Mouse (Mus musculus) spleen, adult 2 months (tissue): ENCODE data around the gene Pcgf2. TPM values are rescaled to one million over a fixed set of nuclear protein-coding genes. Genes with fewer than 3 reads are reported as not detected.
"Not testable (repeated sequence)": the region's sequence is repeated elsewhere in the genome, so short reads cannot be mapped to it uniquely, and the experiment has no call there.

Experiments used
- DNase-seq, 2 experiments: peaks; one replicate each; pipeline versions ENCODE4 v3.0.0 to v3.0.0-alpha.2; 2012 to 2021; ENCODE audit warnings: low spot score in 2 of 2, low read depth in 1 of 2
- H3K27ac ChIP-seq: fragments of 200-500 bp; 2 replicates; pipeline ENCODE4 v1.5.1; 2012; ENCODE audit warnings: low read length, inconsistent platforms; ENCODE audit not compliant: insufficient read depth
- H3K27me3 ChIP-seq: fragments of 200-500 bp; 2 replicates; pipeline ENCODE4 v1.6.1; 2012; ENCODE audit warnings: mild to moderate bottlenecking, moderate library complexity, low read length, inconsistent platforms; ENCODE audit not compliant: control insufficient read depth, insufficient read depth
- H3K36me3 ChIP-seq: fragments of 200-500 bp; 2 replicates; pipeline ENCODE4 v1.6.1; 2012; ENCODE audit warnings: mild to moderate bottlenecking, low read length, inconsistent platforms; ENCODE audit not compliant: control insufficient read depth, insufficient read depth
- H3K4me1 ChIP-seq: fragments of 200-500 bp; 2 replicates; pipeline ENCODE4 v1.6.1; 2011; ENCODE audit warnings: inconsistent platforms; ENCODE audit not compliant: control insufficient read depth, insufficient read depth, insufficient read length
- H3K4me3 ChIP-seq: fragments of 200-500 bp; 2 replicates; pipeline ENCODE4 v1.5.1; 2011; ENCODE audit warnings: mild to moderate bottlenecking, inconsistent platforms; ENCODE audit not compliant: insufficient read depth, insufficient read length; ENCODE audit errors: extremely low read depth
- CTCF ChIP-seq: fragments of 200-500 bp; IDR thresholded peaks from 2 replicates; pipeline ENCODE4 v1.5.1; 2011; ENCODE audit warnings: mild to moderate bottlenecking, inconsistent platforms; ENCODE audit not compliant: insufficient read depth, insufficient read length, insufficient replicate concordance; ENCODE audit errors: extremely low read depth
- POLR2A ChIP-seq: fragments of 200-500 bp; IDR thresholded peaks from 2 replicates; pipeline ENCODE4 v1.6.1; 2011; ENCODE audit warnings: low read depth, low read length, inconsistent platforms
- WGBS: fragments of 180-500 bp; shearing (Covaris S2); methylation state at CpG from one replicate; pipeline ENCODE4 v1.1.7; 2018; 5-methylcytosine and 5-hydroxymethylcytosine counted together
- polyA plus RNA-seq: library from polyadenylated mRNA; depleted of rRNA; stranded (reverse); fragments of >200 nt; gene quantifications from 2 replicates; pipeline ENCODE4 v1.2.3, GENCODE M21; 2012

The Pcgf2 gene
- polyA plus RNA-seq, 1 experiment = 10.0 TPM

GRCm38 (mm10) chr11:97736645-97737044 lies 36.3 kb upstream of the Pcgf2 start:
- peaks cover 5% of the 10 kb centered on the region for H3K36me3 ChIP-seq
- H3K4me3 ChIP-seq = no peak overlapping the region
- DNase-seq = no peak
- H3K27ac ChIP-seq = no peak overlapping the region
- no peaks in the 10 kb centered on the region for H3K27me3 ChIP-seq
- WGBS = 89% methylated on average over 5 of the region's 5 CpGs
- H3K4me1 ChIP-seq = peaks cover 4% of the 10 kb centered on the region; the same call in 1 of the 2 replicates
- no peak for TF ChIP-seq POLR2A
- TF ChIP-seq CTCF = no peak

- not testable (repeated sequence) for DNase-seq, H3K27me3 ChIP-seq, H3K4me1 ChIP-seq, H3K27ac ChIP-seq, H3K4me3 ChIP-seq
- peaks cover 13% of the 10 kb centered on the region for H3K36me3 ChIP-seq
- 73% methylated on average over 5 of the region's 5 CpGs for WGBS
Observed at GRCm38 (mm10) chr11:97734810-97735209, 34.5 kb upstream of the Pcgf2 start.

- 79% methylated on average over 10 of the region's 10 CpGs for WGBS
- no peak for TF ChIP-seq CTCF
- no peak for TF ChIP-seq POLR2A
Observed at GRCm38 (mm10) chr11:97733689-97734088, 33.4 kb upstream of the Pcgf2 start.

GRCm38 (mm10) chr11:97728730-97729129 lies 28.4 kb upstream of the Pcgf2 start:
- no peak for DNase-seq
- TF ChIP-seq POLR2A (no peak), CTCF (no peak)
- 29% methylated on average over 7 of the region's 7 CpGs for WGBS
- Histone ChIP-seq H3K27me3 (no peaks in the 10 kb centered on the region), H3K27ac (peak overlapping the region; percentile 63), H3K36me3 (peaks cover 34% of the 10 kb centered on the region), H3K4me3 (no peak overlapping the region), H3K4me1 (peaks cover 9% of the 10 kb centered on the region; the same call in 1 of the 2 replicates)

More at GRCm38 (mm10) chr11:97733689-97734088, 33.4 kb upstream of the Pcgf2 start:
- Histone ChIP-seq H3K36me3 (peaks cover 16% of the 10 kb centered on the region), H3K4me1 (peaks cover 2% of the 10 kb centered on the region; the same call in 1 of the 2 replicates), H3K27me3 (no peaks in the 10 kb centered on the region), H3K27ac (no peak overlapping the region), H3K4me3 (no peak overlapping the region)
- no peak for DNase-seq

GRCm38 (mm10) chr11:97728311-97728710 lies 28.0 kb upstream of the Pcgf2 start:
- Histone ChIP-seq H3K27me3 (no peaks in the 10 kb centered on the region), H3K4me1 (peaks cover 9% of the 10 kb centered on the region; the same call in 1 of the 2 replicates), H3K4me3 (no peak overlapping the region), H3K36me3 (peaks cover 36% of the 10 kb centered on the region), H3K27ac (peak overlapping the region; percentile 63)
- 25% methylated on average over 7 of the region's 7 CpGs for WGBS
- TF ChIP-seq POLR2A = no peak
- TF ChIP-seq CTCF = no peak
- peak; percentile 33 for DNase-seq

- DNase-seq = no peak
- no peak overlapping the region for H3K27ac ChIP-seq
- H3K36me3 ChIP-seq = peaks cover 49% of the 10 kb centered on the region
- H3K4me3 ChIP-seq = no peak overlapping the region
- H3K27me3 ChIP-seq = no peaks in the 10 kb centered on the region
- TF ChIP-seq POLR2A (no peak), CTCF (no peak)
- 46% methylated on average over 7 of the region's 7 CpGs for WGBS
- H3K4me1 ChIP-seq = peaks cover 10% of the 10 kb centered on the region; the same call in 1 of the 2 replicates
Observed at GRCm38 (mm10) chr11:97723709-97724108, 23.4 kb upstream of the Pcgf2 start.

GRCm38 (mm10) chr11:97721338-97721737 lies 21.0 kb upstream of the Pcgf2 start:
- Histone ChIP-seq H3K27ac (no peak overlapping the region), H3K36me3 (peaks cover 47% of the 10 kb centered on the region), H3K27me3 (no peaks in the 10 kb centered on the region), H3K4me1 (peaks cover 11% of the 10 kb centered on the region; the same call in 1 of the 2 replicates), H3K4me3 (no peak overlapping the region)
- 84% methylated on average over 4 of the region's 4 CpGs for WGBS
- no peak for DNase-seq
- no peak for TF ChIP-seq CTCF
- no peak for TF ChIP-seq POLR2A
